Comparison of ENCODE assay signal across 7 mouse cellular contexts in the genomic region with DNA sequence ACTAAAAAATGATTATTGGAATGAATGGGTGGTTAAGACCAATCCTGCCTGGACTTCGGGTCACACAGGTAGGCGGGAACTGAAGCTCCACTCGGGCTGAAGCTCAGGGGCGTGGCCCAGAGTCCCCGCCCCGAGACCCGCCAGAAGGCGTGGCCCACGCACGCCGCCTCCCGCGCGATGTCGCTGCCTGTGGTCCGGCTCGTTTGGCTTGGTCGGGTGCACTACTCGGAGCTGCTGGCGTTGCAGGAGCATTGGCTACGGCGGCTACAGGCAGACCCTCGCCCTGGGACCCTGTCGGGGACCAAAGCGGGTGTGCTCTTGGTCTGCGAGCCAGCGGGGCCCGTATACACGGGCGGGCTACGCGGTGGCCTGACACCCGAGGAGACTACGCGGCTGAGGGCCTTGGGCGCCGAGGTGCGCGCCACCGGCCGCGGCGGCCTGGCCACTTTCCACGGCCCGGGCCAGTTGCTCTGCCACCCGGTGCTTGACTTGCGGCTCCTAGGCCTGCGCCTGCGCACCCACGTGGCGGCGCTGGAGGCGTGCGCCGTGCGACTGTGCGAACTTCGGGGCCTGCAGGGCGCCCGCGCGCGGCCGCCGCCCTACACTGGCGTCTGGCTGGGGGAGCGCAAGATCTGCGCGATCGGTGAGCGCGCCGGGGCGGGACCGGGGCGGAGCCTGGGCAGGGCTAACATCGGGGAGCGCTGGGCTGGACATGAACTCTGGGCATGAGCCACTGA. TPM values are rescaled to one million over a fixed set of nuclear protein-coding genes. Genes with fewer than 3 reads are reported as not detected.
DNase-seq lines count a peak whose midpoint lies in the region; ATAC-seq lines count a peak whose summit lies in the region.

A gene (plus strand): TSS at position 173 of the 737 bp plus-strand sequence.

- H3K9ac ChIP-seq in midbrain, embryonic 13.5 days (replicated peaks): peak within 1 kb of the TSS; percentile 83

- peak within 1 kb of the TSS; percentile 82 for H3K4me2 ChIP-seq in midbrain, embryonic 13.5 days (replicated peaks)

- H3K36me3 ChIP-seq in embryonic facial prominence, embryonic 10.5 days (replicated peaks): 0 out of 2 replicates have a peak, but pooled peaks cover 10% of the 10 kb centered on the region
- no peaks in the 10 kb centered on the region for H3K36me3 ChIP-seq in limb, embryonic 10.5 days
- no peaks in the 10 kb centered on the region for H3K36me3 ChIP-seq in midbrain, embryonic 13.5 days

- peak within 1 kb of the TSS; percentile 98 for H3K27ac ChIP-seq in embryonic facial prominence, embryonic 10.5 days (replicated peaks)
- H3K27ac ChIP-seq in limb, embryonic 10.5 days: peak within 1 kb of the TSS; percentile 98
- peak within 1 kb of the TSS; percentile 90 for H3K27ac ChIP-seq in midbrain, embryonic 13.5 days

- peaks cover 10% of the 10 kb centered on the region; the same call in 1 of the 2 replicates for H3K27me3 ChIP-seq in embryonic facial prominence, embryonic 10.5 days (replicated peaks; ENCODE audit: low read depth, poor library complexity, severe bottlenecking)
- H3K27me3 ChIP-seq in limb, embryonic 10.5 days (ENCODE audit: low read depth, poor library complexity, severe bottlenecking): 0 out of 2 replicates have a peak, but pooled peaks cover 4% of the 10 kb centered on the region
- peaks cover 8% of the 10 kb centered on the region; the same call in 1 of the 2 replicates for H3K27me3 ChIP-seq in midbrain, embryonic 13.5 days

- H3K4me1 ChIP-seq in embryonic facial prominence, embryonic 10.5 days: peaks cover 15% of the 10 kb centered on the region
- peaks cover 21% of the 10 kb centered on the region for H3K4me1 ChIP-seq in limb, embryonic 10.5 days
- peaks cover 5% of the 10 kb centered on the region for H3K4me1 ChIP-seq in midbrain, embryonic 13.5 days (replicated peaks)

- peak; percentile 97 for DNase-seq in adrenal gland, postnatal 10 days
- peak; percentile 94 for DNase-seq in embryonic facial prominence, embryonic 10.5 days (ENCODE audit: low spot score)
- peak; percentile 95 for DNase-seq in kidney, adult 11 months
- peak; percentile 92 for DNase-seq in limb, embryonic 10.5 days (ENCODE audit: low spot score)
- DNase-seq in spleen, adult 12 weeks (ENCODE audit: low spot score): peak; percentile 78

- ATAC-seq in granulocyte monocyte progenitor cell, adult 5-6 weeks (replicated peaks; ENCODE audit: poor library complexity, severe bottlenecking): peak; percentile 86
- peak; percentile 99 for ATAC-seq in midbrain, embryonic 13.5 days

- under 1% methylated on average over 78 of the region's 78 CpGs for WGBS in embryonic facial prominence, embryonic 10.5 days
- WGBS in limb, embryonic 10.5 days: under 1% methylated on average over 76 of the region's 78 CpGs
- under 1% methylated on average over 78 of the region's 78 CpGs for WGBS in midbrain, embryonic 13.5 days

- no peaks in the 10 kb centered on the region for H3K9me3 ChIP-seq in embryonic facial prominence, embryonic 10.5 days
- H3K9me3 ChIP-seq in limb, embryonic 10.5 days (replicated peaks): no peaks in the 10 kb centered on the region
- H3K9me3 ChIP-seq in midbrain, embryonic 13.5 days: no peaks in the 10 kb centered on the region

- H3K4me3 ChIP-seq in embryonic facial prominence, embryonic 10.5 days: peak within 1 kb of the TSS; percentile 87
- H3K4me3 ChIP-seq in limb, embryonic 10.5 days: peak within 1 kb of the TSS; percentile 90
- H3K4me3 ChIP-seq in midbrain, embryonic 13.5 days (replicated peaks): peak within 1 kb of the TSS; percentile 79

RNA-seq across cellular contexts. Expression of the gene that starts here (rescaled TPM):
- total RNA-seq in adrenal gland, postnatal 10 days (2021): 1 to 10 TPM; 7.5 TPM
- 27.0 and 28.3 TPM in 2 replicates for polyA plus RNA-seq in embryonic facial prominence, embryonic 10.5 days (2016; fragmentation: Nextera tagmentation; extraction: Ambion mirVana)
- total RNA-seq in granulocyte monocyte progenitor cell, adult 5-6 weeks (2014; fragmentation: Nextera tagmentation): 4.2 and 7.2 TPM in 2 replicates
- total RNA-seq in granulocyte monocyte progenitor cell, adult 5-6 weeks (2017): 4.0 and 6.1 TPM in 2 replicates
- polyA plus RNA-seq in limb, embryonic 10.5 days (2016; fragmentation: Nextera tagmentation; extraction: Ambion mirVana): 28.5 and 29.2 TPM in 2 replicates
- 14.6 and 16.6 TPM in 2 replicates for polyA plus RNA-seq in midbrain, embryonic 13.5 days (2015; fragmentation: Nextera tagmentation; extraction: Ambion mirVana)

Comparison
In these comparisons a context has a peak if more than half of its experiments do, and no peak if none do; other contexts are left out.
1. Peak in every context shown above with its lines: DNase-seq, ATAC-seq, H3K4me3 ChIP-seq and H3K27ac ChIP-seq.